ENCODE assay signal across 10 mouse cellular contexts in the genomic region with DNA sequence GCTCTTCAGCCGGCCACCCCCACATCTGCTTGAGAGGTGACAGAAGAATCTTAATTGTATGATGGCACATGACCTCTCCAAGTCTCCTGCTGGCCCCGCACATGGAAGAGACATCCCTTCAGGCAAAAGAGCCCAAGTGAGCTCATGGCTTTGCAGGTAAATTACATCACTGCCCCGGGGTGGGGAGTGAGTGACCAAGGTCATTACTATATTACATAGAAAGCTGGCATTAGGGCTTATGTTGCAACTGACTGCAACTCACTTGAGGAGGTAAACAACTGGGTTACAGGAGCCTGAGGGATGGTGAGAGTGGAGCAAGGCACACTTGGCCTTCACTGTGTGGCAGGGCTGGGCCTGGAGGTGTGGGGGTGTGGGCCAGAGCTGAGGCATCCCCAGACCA. TPM values are rescaled to one million over a fixed set of nuclear protein-coding genes. Genes with fewer than 3 reads are reported as not detected.
"Had no signal": no experiment of that assay in that cellular context is flagged by ENCODE, and none has a peak within 500 bp of the region (broad histone marks: within the 10 kb centered on the region; RNA-seq: fewer than 3 reads in every experiment).

No protein-coding gene starts in this region.

- H3K4me1 ChIP-seq: neural tube, embryonic 13.5 days; neural tube, embryonic 15.5 days; stomach, embryonic 15.5 days had no signal

- H3K4me3 ChIP-seq: megakaryocyte, embryonic 14.5 days; neural tube, embryonic 13.5 days; neural tube, embryonic 15.5 days; stomach, embryonic 15.5 days had no signal

- H3K27ac ChIP-seq: liver, embryonic 14.5 days; neural tube, embryonic 13.5 days; neural tube, embryonic 15.5 days; stomach, embryonic 15.5 days; stomach, postnatal 0 days had no signal

- H3K27me3 ChIP-seq: megakaryocyte, embryonic 14.5 days; neural tube, embryonic 13.5 days; neural tube, embryonic 15.5 days; stomach, embryonic 15.5 days had no signal

- H3K9me3 ChIP-seq: megakaryocyte, embryonic 14.5 days; neural tube, embryonic 13.5 days; neural tube, embryonic 15.5 days; stomach, embryonic 15.5 days had no signal

- ATAC-seq: midbrain, embryonic 16.5 days had no signal

- H3K4me2 ChIP-seq: lung, embryonic 14.5 days; midbrain, embryonic 11.5 days; neural tube, embryonic 13.5 days; neural tube, embryonic 15.5 days; stomach, embryonic 15.5 days had no signal

RNA-seq across cellular contexts. Expression of a gene that starts 26.0 kb away (rescaled TPM):
- total RNA-seq: monocyte, adult 5-6 weeks had no signal
